In genomic region chr6:92728084-92728483, GRCm38 (mm10) we compare ENCODE assay signal across 9 mouse cellular contexts. TPM values are rescaled to one million over a fixed set of nuclear protein-coding genes. Genes with fewer than 3 reads are reported as not detected.
DNase-seq lines count a peak whose midpoint lies in the region; ATAC-seq lines count a peak whose summit lies in the region.
"Had no signal": no experiment of that assay in that cellular context is flagged by ENCODE, and none has a peak within 500 bp of the region (broad histone marks: within the 10 kb centered on the region; RNA-seq: fewer than 3 reads in every experiment).

No protein-coding gene starts in this region.

- DNase-seq in adipocyte (ENCODE audit: low spot score) = peak; percentile 84
- DNase-seq in cerebellum, postnatal 10 days = peak; percentile 95 to 98
- peak; percentile 93 to 95 for DNase-seq in frontal cortex, postnatal 36 days (ENCODE audit: low spot score in 2 of 2)
- peak; percentile 94 for DNase-seq in hindbrain, embryonic 11.5 days (ENCODE audit: low spot score)
- peak; percentile 87 for DNase-seq in layer of hippocampus, adult 9-11 months
- peak; percentile 95 for DNase-seq in lung, postnatal 14 days
- peak; percentile 91 for DNase-seq in right cerebral cortex, adult 18-20 months
- DNase-seq in urinary bladder, postnatal 4 days (ENCODE audit: low spot score in 2 of 2) = peak; percentile 76 to 92

- ATAC-seq in hindbrain, embryonic 11.5 days (ENCODE audit: low FRiP score) = no peak

- no peaks in the 10 kb centered on the region for H3K27me3 ChIP-seq in hindbrain, embryonic 11.5 days (ENCODE audit: control insufficient read depth, insufficient read depth, low read length)
- H3K27me3 ChIP-seq: liver, embryonic 15.5 days had no signal

- no peaks in the 10 kb centered on the region for H3K36me3 ChIP-seq in hindbrain, embryonic 11.5 days (ENCODE audit: control insufficient read depth, insufficient read depth, low read length)
- H3K36me3 ChIP-seq: liver, embryonic 15.5 days had no signal

- H3K4me1 ChIP-seq in hindbrain, embryonic 11.5 days (replicated peaks; ENCODE audit: control insufficient read depth, insufficient read depth, low read length) = no peaks in the 10 kb centered on the region
- H3K4me1 ChIP-seq: liver, embryonic 15.5 days had no signal

- WGBS in hindbrain, embryonic 11.5 days = 5% methylated on average over 10 of the region's 10 CpGs

- no peaks in the 10 kb centered on the region for H3K9me3 ChIP-seq in hindbrain, embryonic 11.5 days (ENCODE audit: control insufficient read depth, low read length)
- H3K9me3 ChIP-seq: liver, embryonic 15.5 days had no signal

- no peak overlapping the region for H3K4me3 ChIP-seq in hindbrain, embryonic 11.5 days (ENCODE audit: low read depth, low read length)
- H3K4me3 ChIP-seq: liver, embryonic 15.5 days had no signal

- H3K9ac ChIP-seq in hindbrain, embryonic 11.5 days (ENCODE audit: low read depth, low read length) = no peak overlapping the region
- H3K9ac ChIP-seq: liver, embryonic 15.5 days had no signal

- no peak overlapping the region for H3K27ac ChIP-seq in hindbrain, embryonic 11.5 days (ENCODE audit: low read depth, low read length)
- H3K27ac ChIP-seq: liver, embryonic 15.5 days had no signal

- no peak overlapping the region for H3K4me2 ChIP-seq in hindbrain, embryonic 11.5 days (replicated peaks; ENCODE audit: low read depth, low read length)
- H3K4me2 ChIP-seq: liver, embryonic 15.5 days had no signal

RNA-seq across cellular contexts. Expression of gene Prickle2, which starts 22.1 kb away (rescaled TPM):
- 9.6 and 10.0 TPM in 2 replicates for polyA plus RNA-seq in hindbrain, embryonic 11.5 days (2014; fragmentation: Nextera tagmentation; extraction: Ambion mirVana)
